ENCODE assay signal across 8 mouse cellular contexts in genomic region chr15:98633822-98634470, GRCm38 (mm10). TPM values are rescaled to one million over a fixed set of nuclear protein-coding genes. Genes with fewer than 3 reads are reported as not detected.
DNase-seq lines count a peak whose midpoint lies in the region; ATAC-seq and TF ChIP-seq lines count a peak whose summit lies in the region.

No protein-coding gene starts in this region.

- ATAC-seq in lung, embryonic 14.5 days (ENCODE audit: insufficient read depth) = no peak
- ATAC-seq in hindbrain, embryonic 14.5 days (ENCODE audit: low FRiP score) = peak; percentile 8; the same call in 1 of the 2 replicates
- no peak for ATAC-seq in midbrain, embryonic 14.5 days (ENCODE audit: low FRiP score, low TSS enrichment)

- intact Hi-C loops in left cerebral cortex, postnatal 10 days (cut with DNase I) = no loop called here

- DNase-seq in lung, embryonic 14.5 days = no peak
- DNase-seq in lung, postnatal 4 days = no peak
- DNase-seq in hindbrain, embryonic 14.5 days (ENCODE audit: low spot score) = no peak
- peak; percentile 66 for DNase-seq in midbrain, embryonic 14.5 days
- DNase-seq in retina, postnatal 1 day = no peak
- DNase-seq in left cerebral cortex, postnatal 10 days (ENCODE audit: extremely low spot score in 1 of 2, low spot score in 2 of 2) = no peak
- no peak for DNase-seq in layer of hippocampus, adult 9-10 months (ENCODE audit: low spot score)

- H3K4me2 ChIP-seq in lung, embryonic 14.5 days = peak overlapping the region; percentile 99
- peak overlapping the region; percentile 68 for H3K4me2 ChIP-seq in hindbrain, embryonic 14.5 days (replicated peaks)
- H3K4me2 ChIP-seq in midbrain, embryonic 14.5 days (ENCODE audit: low read length) = peak overlapping the region; percentile 87

- TF ChIP-seq CTCF in lung, embryonic 14.5 days (IDR thresholded peaks at IDR 0.05; ENCODE audit: low read depth) = no peak

- peaks cover 34% of the 10 kb centered on the region for H3K27me3 ChIP-seq in lung, embryonic 14.5 days (ENCODE audit: insufficient read depth, low read length)
- no peaks in the 10 kb centered on the region for H3K27me3 ChIP-seq in hindbrain, embryonic 14.5 days (ENCODE audit: control insufficient read depth, insufficient read depth, low read length)
- H3K27me3 ChIP-seq in midbrain, embryonic 14.5 days (ENCODE audit: control insufficient read depth, insufficient read depth, low read length) = peaks cover 12% of the 10 kb centered on the region; the same call in 1 of the 2 replicates

- peak overlapping the region; percentile 65; the same call in 1 of the 2 replicates for H3K27ac ChIP-seq in lung, embryonic 14.5 days (ENCODE audit: low read depth)
- H3K27ac ChIP-seq in brown adipose tissue, adult 24 weeks (replicated peaks; ENCODE audit: low read depth, low read length) = no peak overlapping the region
- H3K27ac ChIP-seq in hindbrain, embryonic 14.5 days = peak overlapping the region; percentile 93
- peak overlapping the region; percentile 99 for H3K27ac ChIP-seq in midbrain, embryonic 14.5 days (replicated peaks; ENCODE audit: low read depth, low read length)

- peaks cover 17% of the 10 kb centered on the region for H3K4me1 ChIP-seq in lung, embryonic 14.5 days (ENCODE audit: insufficient read depth)
- H3K4me1 ChIP-seq in brown adipose tissue, adult 24 weeks (ENCODE audit: control insufficient read depth, insufficient read depth, insufficient read length, low read length) = no peaks in the 10 kb centered on the region
- H3K4me1 ChIP-seq in hindbrain, embryonic 14.5 days (replicated peaks; ENCODE audit: control insufficient read depth, insufficient read depth, low read length) = peaks cover 42% of the 10 kb centered on the region
- peaks cover 50% of the 10 kb centered on the region for H3K4me1 ChIP-seq in midbrain, embryonic 14.5 days (ENCODE audit: control insufficient read depth, insufficient read depth, low read length)

- peak overlapping the region; percentile 74 for H3K9ac ChIP-seq in lung, embryonic 14.5 days
- H3K9ac ChIP-seq in hindbrain, embryonic 14.5 days = peak overlapping the region; percentile 81
- peak overlapping the region; percentile 97 for H3K9ac ChIP-seq in midbrain, embryonic 14.5 days (replicated peaks; ENCODE audit: low read length)

- peak overlapping the region; percentile 74 for H3K4me3 ChIP-seq in lung, embryonic 14.5 days (ENCODE audit: low read depth, low read length)
- peak overlapping the region; percentile 49 for H3K4me3 ChIP-seq in brown adipose tissue, adult 24 weeks (ENCODE audit: insufficient read depth, low read depth, low read length)
- H3K4me3 ChIP-seq in hindbrain, embryonic 14.5 days (replicated peaks; ENCODE audit: low read length) = peak overlapping the region; percentile 58
- H3K4me3 ChIP-seq in midbrain, embryonic 14.5 days (replicated peaks; ENCODE audit: low read depth, low read length) = peak overlapping the region; percentile 81

- H3K9me3 ChIP-seq in lung, embryonic 14.5 days (ENCODE audit: low read depth, low read length) = no peaks in the 10 kb centered on the region
- H3K9me3 ChIP-seq in hindbrain, embryonic 14.5 days (ENCODE audit: control insufficient read depth, low read length) = no peaks in the 10 kb centered on the region
- H3K9me3 ChIP-seq in midbrain, embryonic 14.5 days (ENCODE audit: control insufficient read depth, low read length) = no peaks in the 10 kb centered on the region

- 1% methylated on average over 23 of the region's 25 CpGs for WGBS in lung, embryonic 14.5 days
- under 1% methylated on average over 25 of the region's 25 CpGs for WGBS in hindbrain, embryonic 14.5 days
- WGBS in midbrain, embryonic 14.5 days = 1% methylated on average over 25 of the region's 25 CpGs

- H3K36me3 ChIP-seq in lung, embryonic 14.5 days (ENCODE audit: insufficient read depth) = no peaks in the 10 kb centered on the region
- no peaks in the 10 kb centered on the region for H3K36me3 ChIP-seq in hindbrain, embryonic 14.5 days (replicated peaks; ENCODE audit: control insufficient read depth, insufficient read depth)
- peaks cover 2% of the 10 kb centered on the region; the same call in 1 of the 2 replicates for H3K36me3 ChIP-seq in midbrain, embryonic 14.5 days (ENCODE audit: control insufficient read depth, insufficient read depth, low read length)

RNA-seq across cellular contexts. Expression of gene Cacnb3, which starts 3.3 kb away (rescaled TPM):
- 24.6 and 28.9 TPM in 2 replicates for polyA plus RNA-seq in lung, embryonic 14.5 days (2014; fragmentation: Nextera tagmentation; extraction: Ambion mirVana)
- 0.46 and 0.95 TPM in 2 replicates for polyA plus RNA-seq in brown adipose tissue, adult 24 weeks (2012; ENCODE audit: insufficient read depth, insufficient read length, missing spikeins)
- polyA plus RNA-seq in hindbrain, embryonic 14.5 days (2014; fragmentation: Nextera tagmentation; extraction: Ambion mirVana) = 98.3 and 101 TPM in 2 replicates
- polyA plus RNA-seq in midbrain, embryonic 14.5 days (2014; fragmentation: Nextera tagmentation; extraction: Ambion mirVana) = 130 and 136 TPM in 2 replicates
- total RNA-seq in left cerebral cortex, postnatal 10 days (2021) = 100 to 1,000 TPM; 173 to 185 TPM

RNA-seq across cellular contexts. Expression of gene Adcy6, which starts 24.1 kb away (rescaled TPM):
- 20.5 and 21.8 TPM in 2 replicates for polyA plus RNA-seq in lung, embryonic 14.5 days (2014; fragmentation: Nextera tagmentation; extraction: Ambion mirVana)
- 37.3 and 42.5 TPM in 2 replicates for polyA plus RNA-seq in brown adipose tissue, adult 24 weeks (2012; ENCODE audit: insufficient read depth, insufficient read length, missing spikeins)
- polyA plus RNA-seq in hindbrain, embryonic 14.5 days (2014; fragmentation: Nextera tagmentation; extraction: Ambion mirVana) = 8.4 and 11.0 TPM in 2 replicates
- 9.6 and 12.2 TPM in 2 replicates for polyA plus RNA-seq in midbrain, embryonic 14.5 days (2014; fragmentation: Nextera tagmentation; extraction: Ambion mirVana)
- 10 to 100 TPM; 37.1 to 38.1 TPM for total RNA-seq in left cerebral cortex, postnatal 10 days (2021)

RNA-seq across cellular contexts. Expression of gene Ddx23, which starts 28.7 kb away (rescaled TPM):
- 27.2 and 28.7 TPM in 2 replicates for polyA plus RNA-seq in lung, embryonic 14.5 days (2014; fragmentation: Nextera tagmentation; extraction: Ambion mirVana)
- polyA plus RNA-seq in brown adipose tissue, adult 24 weeks (2012; ENCODE audit: insufficient read depth, insufficient read length, missing spikeins) = 28.1 and 50.7 TPM in 2 replicates
- 22.5 and 24.2 TPM in 2 replicates for polyA plus RNA-seq in hindbrain, embryonic 14.5 days (2014; fragmentation: Nextera tagmentation; extraction: Ambion mirVana)
- 17.7 and 24.9 TPM in 2 replicates for polyA plus RNA-seq in midbrain, embryonic 14.5 days (2014; fragmentation: Nextera tagmentation; extraction: Ambion mirVana)
- total RNA-seq in left cerebral cortex, postnatal 10 days (2021) = 10 to 100 TPM; 55.8 to 58.2 TPM

RNA-seq across cellular contexts. Expression of gene Rnd1, which starts 43.3 kb away (rescaled TPM):
- polyA plus RNA-seq in lung, embryonic 14.5 days (2014; fragmentation: Nextera tagmentation; extraction: Ambion mirVana) = 0.57 and 0.67 TPM in 2 replicates
- 1.7 and 1.8 TPM in 2 replicates for polyA plus RNA-seq in brown adipose tissue, adult 24 weeks (2012; ENCODE audit: insufficient read depth, insufficient read length, missing spikeins)
- 6.0 and 6.1 TPM in 2 replicates for polyA plus RNA-seq in hindbrain, embryonic 14.5 days (2014; fragmentation: Nextera tagmentation; extraction: Ambion mirVana)
- 7.4 and 9.2 TPM in 2 replicates for polyA plus RNA-seq in midbrain, embryonic 14.5 days (2014; fragmentation: Nextera tagmentation; extraction: Ambion mirVana)
- total RNA-seq in left cerebral cortex, postnatal 10 days (2021) = 10 to 100 TPM; 68.6 to 70.1 TPM

Comparison
In these comparisons a context has a peak if more than half of its experiments do, and no peak if none do; other contexts are left out.
1. RNA of gene Cacnb3, which starts 3.3 kb away (polyA plus RNA-seq): 130 to 136 TPM in midbrain, embryonic 14.5 days, 98.3 to 101 TPM in hindbrain, embryonic 14.5 days and 24.6 to 28.9 TPM in lung, embryonic 14.5 days; 0.46 to 0.95 TPM in brown adipose tissue, adult 24 weeks; every median in the first group is over 10 times any median in the second.
2. Peak in every context shown above with its lines, with median percentiles within 50 percentile points of each other: H3K4me2 ChIP-seq, H3K4me3 ChIP-seq and H3K9ac ChIP-seq.